Mouse (Mus musculus) liver, adult 2 months (tissue): ENCODE measurements at regions not wholly inside any gene's neighbourhood (a gene's known extent, or its start where the extent isn't known, plus 50 kb on each side); places are given as distances from the start of the nearest gene placed in this dataset.

ENCODE experiments used
- DNase-seq: peaks from one replicate; pipeline ENCODE4 v3.0.0-alpha.2; 2011; ENCODE audit warnings: low read depth, low spot score; ENCODE audit errors: extremely low read depth
- H3K27ac ChIP-seq: fragments of 200-500 bp; replicated peaks from 2 replicates; pipeline ENCODE4 v1.5.1; 2012; ENCODE audit warnings: low read depth, mild to moderate bottlenecking, control low read depth, inconsistent platforms, low read length; ENCODE audit not compliant: insufficient read depth
- H3K27me3 ChIP-seq: fragments of 200-500 bp; 2 replicates; pipeline ENCODE4 v1.6.1; 2012; ENCODE audit warnings: mild to moderate bottlenecking, moderate library complexity, low read length, inconsistent platforms; ENCODE audit not compliant: control insufficient read depth, insufficient read depth
- H3K36me3 ChIP-seq: fragments of 200-500 bp; 2 replicates; pipeline ENCODE4 v1.6.1; 2012; ENCODE audit warnings: low read length, inconsistent platforms; ENCODE audit not compliant: control insufficient read depth, insufficient read depth
- H3K4me1 ChIP-seq: fragments of 200-500 bp; 2 replicates; pipeline ENCODE4 v1.6.1; 2011; ENCODE audit warnings: low read length; ENCODE audit not compliant: control insufficient read depth, insufficient read depth
- H3K4me3 ChIP-seq: fragments of 200-500 bp; 2 replicates; pipeline ENCODE4 v1.5.1; 2011; ENCODE audit warnings: low read depth, mild to moderate bottlenecking, control low read depth, low read length, moderate library complexity; ENCODE audit not compliant: insufficient read depth
- H3K79me2 ChIP-seq: fragments of 200-500 bp; 2 replicates; pipeline ENCODE4 v1.6.1; 2012; ENCODE audit warnings: inconsistent platforms, mild to moderate bottlenecking, low read length, moderate library complexity; ENCODE audit not compliant: control insufficient read depth, insufficient read depth
- H3K9ac ChIP-seq: fragments of 200-500 bp; 2 replicates; pipeline ENCODE4 v1.6.1; 2012; ENCODE audit warnings: low read depth, mild to moderate bottlenecking, control low read depth, inconsistent platforms, low read length
- CTCF ChIP-seq: fragments of 200-500 bp; IDR thresholded peaks from 2 replicates; pipeline ENCODE4 v1.5.1; 2011; ENCODE audit warnings: low read depth, low read length, control low read depth
- POLR2A ChIP-seq: fragments of 200-500 bp; IDR thresholded peaks from 2 replicates; pipeline ENCODE4 v1.6.1; 2011; ENCODE audit warnings: low read length, control low read depth; ENCODE audit not compliant: insufficient read depth; ENCODE audit errors: extremely low read depth
- WGBS: fragments of 180-500 bp; shearing (Covaris S2); methylation state at CpG from one replicate; pipeline ENCODE4 v1.1.7; 2018; 5-methylcytosine and 5-hydroxymethylcytosine counted together

DNA sequence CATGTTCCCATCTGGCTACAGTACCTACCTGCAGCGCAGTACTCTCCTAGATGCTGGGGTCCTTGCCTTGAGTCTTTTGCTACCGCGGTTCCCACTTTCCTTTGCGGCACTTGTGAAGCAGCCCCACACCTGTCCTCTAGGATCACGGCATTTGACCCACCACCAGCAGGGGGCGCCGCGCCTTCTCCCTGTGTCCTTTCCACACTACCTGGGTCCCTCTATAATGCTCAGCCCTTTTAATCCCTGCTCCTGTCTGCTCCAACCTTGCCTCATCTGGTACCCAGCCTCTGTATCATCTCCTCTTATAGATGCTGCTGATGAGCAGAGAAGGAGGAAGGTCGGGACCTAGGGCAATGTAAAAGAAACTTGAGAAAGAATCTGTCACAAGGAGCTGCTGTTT is 53.9 kb upstream of the Cachd1 start:
- no peak for DNase-seq
- Histone ChIP-seq H3K79me2 (no peaks in the 10 kb centered on the region), H3K4me3 (no peak overlapping the region), H3K27me3 (no peaks in the 10 kb centered on the region), H3K9ac (no peak overlapping the region), H3K36me3 (no peaks in the 10 kb centered on the region), H3K27ac (no peak overlapping the region), H3K4me1 (no peaks in the 10 kb centered on the region)
- WGBS: 19% methylated on average over 9 of the region's 9 CpGs
- peak; percentile 76 for TF ChIP-seq CTCF
- no peak for TF ChIP-seq POLR2A

DNA sequence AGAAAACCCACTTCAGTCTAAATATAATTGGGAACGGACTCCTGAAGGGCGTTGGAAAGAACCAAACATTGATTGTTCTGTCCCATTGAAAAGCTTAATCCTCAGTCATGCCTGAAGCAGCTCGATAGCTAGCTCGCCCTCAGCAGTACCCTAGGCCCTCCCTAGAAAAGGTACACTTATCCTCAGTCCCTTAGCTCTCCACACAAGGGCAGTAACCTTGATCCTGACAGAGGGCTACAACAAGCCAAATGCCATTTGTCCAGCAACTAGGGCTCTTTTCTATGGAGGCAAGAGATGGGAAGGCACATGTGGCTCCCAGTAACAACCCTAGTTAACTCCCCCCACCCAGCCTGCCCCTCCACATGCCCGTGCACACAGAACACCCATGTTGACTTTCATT is 53.4 kb upstream of the Cachd1 start:
- TF ChIP-seq CTCF (no peak), POLR2A (no peak)
- DNase-seq: no peak
- Histone ChIP-seq H3K4me3 (no peak overlapping the region), H3K79me2 (no peaks in the 10 kb centered on the region), H3K36me3 (no peaks in the 10 kb centered on the region), H3K27ac (no peak overlapping the region), H3K27me3 (no peaks in the 10 kb centered on the region), H3K9ac (no peak overlapping the region), H3K4me1 (no peaks in the 10 kb centered on the region)
- 78% methylated on average over 5 of the region's 5 CpGs for WGBS

DNA sequence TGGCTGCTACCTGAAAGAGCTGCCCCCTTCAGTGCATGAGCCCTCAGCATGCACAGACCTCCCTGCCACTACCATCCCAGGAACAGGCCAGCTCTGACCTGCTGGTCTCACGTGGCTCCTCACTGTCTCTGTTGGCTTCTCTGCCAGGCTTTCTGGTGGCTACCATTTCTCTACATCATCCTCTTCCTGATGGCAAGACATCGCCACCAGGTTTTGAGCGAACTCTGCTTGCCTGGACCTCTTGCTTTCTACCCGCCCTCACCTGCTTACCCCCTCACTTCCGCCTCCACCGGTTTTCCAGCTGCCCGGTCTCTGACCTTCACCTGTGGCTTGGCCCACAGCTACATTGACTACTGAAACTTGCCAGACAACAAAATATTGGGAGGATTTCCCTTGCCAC is 50.7 kb upstream of the Cachd1 start:
- Histone ChIP-seq H3K4me1 (no peaks in the 10 kb centered on the region), H3K9ac (no peak overlapping the region), H3K79me2 (no peaks in the 10 kb centered on the region), H3K27ac (no peak overlapping the region), H3K36me3 (no peaks in the 10 kb centered on the region), H3K27me3 (no peaks in the 10 kb centered on the region), H3K4me3 (no peak overlapping the region)
- DNase-seq: no peak
- TF ChIP-seq POLR2A (no peak), CTCF (no peak)
- WGBS: 85% methylated on average over 7 of the region's 7 CpGs

DNA sequence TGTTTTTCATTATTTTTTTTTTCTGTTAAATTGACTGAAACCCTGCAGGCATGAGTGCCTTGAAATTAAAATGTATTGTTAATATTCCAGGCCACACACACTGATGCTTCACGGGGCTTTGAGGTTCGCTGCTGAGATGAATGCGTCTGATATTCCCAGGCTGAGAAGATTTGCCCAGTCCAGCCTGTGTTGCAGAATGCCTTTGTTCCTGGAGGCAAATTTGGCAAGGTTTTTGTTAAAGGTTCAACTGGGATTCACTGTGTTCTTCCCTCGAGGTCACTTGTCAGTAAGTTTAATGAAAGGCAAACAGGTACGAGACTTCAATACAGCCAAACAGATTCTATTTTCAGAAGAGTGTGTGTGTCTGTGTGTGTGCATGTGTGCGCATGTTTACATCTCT is 50.0 kb upstream of the Cachd1 start:
- Histone ChIP-seq H3K4me3 (no peak overlapping the region), H3K9ac (no peak overlapping the region), H3K79me2 (no peaks in the 10 kb centered on the region), H3K27me3 (no peaks in the 10 kb centered on the region), H3K27ac (no peak overlapping the region), H3K36me3 (no peaks in the 10 kb centered on the region), H3K4me1 (no peaks in the 10 kb centered on the region)
- 80% methylated on average over 6 of the region's 6 CpGs for WGBS
- no peak for DNase-seq
- TF ChIP-seq POLR2A: no peak
- TF ChIP-seq CTCF: no peak
